Mouse (Mus musculus): ENCODE results near the gene Lctl. TPM values are rescaled to one million over a fixed set of nuclear protein-coding genes. Genes with fewer than 3 reads are reported as not detected.

The Lctl gene
- polyA plus RNA-seq, 1 experiment from 2014 or later, result not detected

- peak overlapping the region; percentile 83 for H3K4me2 ChIP-seq
- no peaks in the 10 kb centered on the region for H3K36me3 ChIP-seq (ENCODE audit: control insufficient read depth, insufficient read depth, low read length)
- 41% methylated on average over 7 of the region's 7 CpGs for WGBS
- H3K9me3 ChIP-seq (ENCODE audit: control insufficient read depth, low read length), result no peaks in the 10 kb centered on the region
- H3K27me3 ChIP-seq (replicated peaks; ENCODE audit: control insufficient read depth, insufficient read depth, low read length), result no peaks in the 10 kb centered on the region
- ATAC-seq (replicated peaks; ENCODE audit: low FRiP score) (no peak), DNase-seq (ENCODE audit: low spot score) (no peak)
- peak overlapping the region; percentile 75 for H3K9ac ChIP-seq (ENCODE audit: low read depth, low read length)
- H3K4me3 ChIP-seq (ENCODE audit: low read depth, low read length), result peak overlapping the region; percentile 50
- peak overlapping the region; percentile 90 for H3K27ac ChIP-seq (ENCODE audit: low read depth, low read length)
- H3K4me1 ChIP-seq (replicated peaks; ENCODE audit: control insufficient read depth, insufficient read depth, low read length), result peaks cover 54% of the 10 kb centered on the region
Observed at GRCm38 (mm10) chr9:64084231-64084630, 32.7 kb upstream of the Lctl start.

- WGBS, result 9% methylated on average over 49 of the region's 49 CpGs
- Histone ChIP-seq H3K4me3 (ENCODE audit: low read depth, low read length) (peak overlapping the region; percentile 50), H3K4me1 (replicated peaks; ENCODE audit: control insufficient read depth, insufficient read depth, low read length) (peaks cover 50% of the 10 kb centered on the region), H3K9me3 (ENCODE audit: control insufficient read depth, low read length) (no peaks in the 10 kb centered on the region), H3K27ac (ENCODE audit: low read depth, low read length) (peak overlapping the region; percentile 90), H3K4me2 (peak overlapping the region; percentile 83), H3K9ac (ENCODE audit: low read depth, low read length) (peak overlapping the region; percentile 75), H3K27me3 (replicated peaks; ENCODE audit: control insufficient read depth, insufficient read depth, low read length) (no peaks in the 10 kb centered on the region), H3K36me3 (ENCODE audit: control insufficient read depth, insufficient read depth, low read length) (no peaks in the 10 kb centered on the region)
- ATAC-seq (replicated peaks; ENCODE audit: low FRiP score), result peak; percentile 87
- peak; percentile 73 for DNase-seq (ENCODE audit: low spot score)
Observed at GRCm38 (mm10) chr9:64084661-64085399, 32.1 kb upstream of the Lctl start.

- 73% methylated on average over 2 of the region's 2 CpGs for WGBS
- Histone ChIP-seq H3K9ac (ENCODE audit: low read depth, low read length) (0 out of 2 replicates have a peak overlapping the region, but pooled peaks have one; percentile 30), H3K9me3 (ENCODE audit: control insufficient read depth, low read length) (no peaks in the 10 kb centered on the region), H3K4me1 (replicated peaks; ENCODE audit: control insufficient read depth, insufficient read depth, low read length) (peaks cover 43% of the 10 kb centered on the region), H3K4me3 (ENCODE audit: low read depth, low read length) (no peak overlapping the region), H3K36me3 (ENCODE audit: control insufficient read depth, insufficient read depth, low read length) (no peaks in the 10 kb centered on the region), H3K4me2 (peak overlapping the region; percentile 83), H3K27me3 (replicated peaks; ENCODE audit: control insufficient read depth, insufficient read depth, low read length) (no peaks in the 10 kb centered on the region), H3K27ac (ENCODE audit: low read depth, low read length) (peak overlapping the region; percentile 49; the same call in 1 of the 2 replicates)
- ATAC-seq (replicated peaks; ENCODE audit: low FRiP score) (no peak), DNase-seq (ENCODE audit: low spot score) (no peak)
Observed at GRCm38 (mm10) chr9:64085976-64086375, 31.0 kb upstream of the Lctl start.

- WGBS, result 78% methylated on average over 6 of the region's 6 CpGs
- no peak overlapping the region; the same call in 1 of the 2 replicates for H3K4me2 ChIP-seq
- ATAC-seq (replicated peaks; ENCODE audit: low FRiP score) (no peak), DNase-seq (ENCODE audit: low spot score) (no peak)
- H3K36me3 ChIP-seq (ENCODE audit: control insufficient read depth, insufficient read depth, low read length), result no peaks in the 10 kb centered on the region
- no peaks in the 10 kb centered on the region for H3K9me3 ChIP-seq (ENCODE audit: control insufficient read depth, low read length)
- H3K4me1 ChIP-seq (replicated peaks; ENCODE audit: control insufficient read depth, insufficient read depth, low read length), result peaks cover 41% of the 10 kb centered on the region
- no peaks in the 10 kb centered on the region for H3K27me3 ChIP-seq (replicated peaks; ENCODE audit: control insufficient read depth, insufficient read depth, low read length)
- H3K9ac ChIP-seq (ENCODE audit: low read depth, low read length), result peak overlapping the region; percentile 7; the same call in 1 of the 2 replicates
- H3K4me3 ChIP-seq (ENCODE audit: low read depth, low read length), result no peak overlapping the region
- no peak overlapping the region for H3K27ac ChIP-seq (ENCODE audit: low read depth, low read length)
Observed at GRCm38 (mm10) chr9:64086543-64086942, 30.4 kb upstream of the Lctl start.

- Histone ChIP-seq H3K4me2 (peak overlapping the region; percentile 5; the same call in 1 of the 2 replicates), H3K27me3 (replicated peaks; ENCODE audit: control insufficient read depth, insufficient read depth, low read length) (no peaks in the 10 kb centered on the region), H3K9ac (ENCODE audit: low read depth, low read length) (no peak overlapping the region; the same call in 1 of the 2 replicates), H3K4me3 (ENCODE audit: low read depth, low read length) (no peak overlapping the region), H3K9me3 (ENCODE audit: control insufficient read depth, low read length) (no peaks in the 10 kb centered on the region), H3K27ac (ENCODE audit: low read depth, low read length) (peak overlapping the region; percentile 19; the same call in 1 of the 2 replicates), H3K4me1 (replicated peaks; ENCODE audit: control insufficient read depth, insufficient read depth, low read length) (peaks cover 41% of the 10 kb centered on the region), H3K36me3 (ENCODE audit: control insufficient read depth, insufficient read depth, low read length) (no peaks in the 10 kb centered on the region)
- WGBS, result 38% methylated on average over 5 of the region's 5 CpGs
- peak; percentile 78 for DNase-seq (ENCODE audit: low spot score)
- no peak for ATAC-seq (replicated peaks; ENCODE audit: low FRiP score)
Observed at GRCm38 (mm10) chr9:64087461-64088235, 29.3 kb upstream of the Lctl start.

GRCm38 (mm10) chr9:64088346-64088745 is 28.6 kb upstream of the Lctl start:
- DNase-seq (ENCODE audit: low spot score), result no peak
- 85% methylated on average over 7 of the region's 7 CpGs for WGBS
- no peak overlapping the region; the same call in 1 of the 2 replicates for H3K9ac ChIP-seq (ENCODE audit: low read depth, low read length)
- no peak overlapping the region for H3K4me3 ChIP-seq (ENCODE audit: low read depth, low read length)
- no peaks in the 10 kb centered on the region for H3K36me3 ChIP-seq (ENCODE audit: control insufficient read depth, insufficient read depth, low read length)
- no peak for ATAC-seq (replicated peaks; ENCODE audit: low FRiP score)
- H3K4me1 ChIP-seq (replicated peaks; ENCODE audit: control insufficient read depth, insufficient read depth, low read length), result peaks cover 38% of the 10 kb centered on the region
- no peaks in the 10 kb centered on the region for H3K27me3 ChIP-seq (replicated peaks; ENCODE audit: control insufficient read depth, insufficient read depth, low read length)
- 0 out of 2 replicates have a peak overlapping the region, but pooled peaks have one; percentile 2 for H3K27ac ChIP-seq (ENCODE audit: low read depth, low read length)
- no peaks in the 10 kb centered on the region for H3K9me3 ChIP-seq (ENCODE audit: control insufficient read depth, low read length)
- no peak overlapping the region for H3K4me2 ChIP-seq

GRCm38 (mm10) chr9:64089004-64089403 is 27.9 kb upstream of the Lctl start:
- Histone ChIP-seq H3K27ac (ENCODE audit: low read depth, low read length) (0 out of 2 replicates have a peak overlapping the region, but pooled peaks have one; percentile 2), H3K4me1 (replicated peaks; ENCODE audit: control insufficient read depth, insufficient read depth, low read length) (peaks cover 35% of the 10 kb centered on the region), H3K9me3 (ENCODE audit: control insufficient read depth, low read length) (no peaks in the 10 kb centered on the region), H3K27me3 (replicated peaks; ENCODE audit: control insufficient read depth, insufficient read depth, low read length) (no peaks in the 10 kb centered on the region), H3K36me3 (ENCODE audit: control insufficient read depth, insufficient read depth, low read length) (no peaks in the 10 kb centered on the region), H3K4me2 (0 out of 2 replicates have a peak overlapping the region, but pooled peaks have one; percentile 4), H3K4me3 (ENCODE audit: low read depth, low read length) (no peak overlapping the region), H3K9ac (ENCODE audit: low read depth, low read length) (peak overlapping the region; percentile 43; the same call in 1 of the 2 replicates)
- DNase-seq (ENCODE audit: low spot score) (no peak), ATAC-seq (replicated peaks; ENCODE audit: low FRiP score) (peak; percentile 23; the same call in 1 of the 2 replicates)
- WGBS, result 39% methylated on average over 12 of the region's 12 CpGs

GRCm38 (mm10) chr9:64094083-64094482 is 22.9 kb upstream of the Lctl start:
- H3K4me1 ChIP-seq (replicated peaks; ENCODE audit: control insufficient read depth, insufficient read depth, low read length), result peaks cover 5% of the 10 kb centered on the region
- H3K36me3 ChIP-seq (ENCODE audit: control insufficient read depth, insufficient read depth, low read length), result no peaks in the 10 kb centered on the region
- H3K9me3 ChIP-seq (ENCODE audit: control insufficient read depth, low read length), result no peaks in the 10 kb centered on the region
- no peak overlapping the region for H3K9ac ChIP-seq (ENCODE audit: low read depth, low read length)
- no peak overlapping the region for H3K4me2 ChIP-seq
- H3K4me3 ChIP-seq (ENCODE audit: low read depth, low read length), result no peak overlapping the region
- 63% methylated on average over 11 of the region's 11 CpGs for WGBS
- ATAC-seq (replicated peaks; ENCODE audit: low FRiP score), result no peak
- H3K27me3 ChIP-seq (replicated peaks; ENCODE audit: control insufficient read depth, insufficient read depth, low read length), result no peaks in the 10 kb centered on the region
- no peak for DNase-seq (ENCODE audit: low spot score)
- H3K27ac ChIP-seq (ENCODE audit: low read depth, low read length), result no peak overlapping the region
